Mouse (Mus musculus) forebrain, embryonic 11.5 days (tissue): ENCODE data around the gene H3f3a. TPM values are rescaled to one million over a fixed set of nuclear protein-coding genes. Genes with fewer than 3 reads are reported as not detected.

Source experiments
- ATAC-seq: fragments of 200-750 bp; cut with Nextera tagmentation; replicated peaks from 2 replicates; pipeline ENCODE4 v1.8.0; 2017; ENCODE audit warnings: moderate TSS enrichment; ENCODE audit not compliant: low FRiP score
- DNase-seq: peaks from one replicate; pipeline ENCODE4 v3.0.0-alpha.2; 2017; ENCODE audit warnings: low spot score
- H3K27ac ChIP-seq: fragments of 300-500 bp; sonication (generic); 2 replicates; pipeline ENCODE4 v1.5.1; 2014; ENCODE audit warnings: low read depth, low read length
- H3K27me3 ChIP-seq: fragments of 300-500 bp; sonication (generic); 2 replicates; pipeline ENCODE4 v1.6.1; 2014; ENCODE audit warnings: mild to moderate bottlenecking, low read length, mixed read lengths; ENCODE audit not compliant: control insufficient read depth, insufficient read depth
- H3K36me3 ChIP-seq: fragments of 300-500 bp; sonication (generic); 2 replicates; pipeline ENCODE4 v1.6.1; 2014; ENCODE audit warnings: mild to moderate bottlenecking, low read length, moderate library complexity, mixed read lengths; ENCODE audit not compliant: control insufficient read depth, insufficient read depth
- H3K4me1 ChIP-seq: fragments of 300-500 bp; sonication (generic); replicated peaks from 2 replicates; pipeline ENCODE4 v1.6.1; 2014; ENCODE audit warnings: low read length, mixed read lengths; ENCODE audit not compliant: control insufficient read depth, insufficient read depth
- H3K4me2 ChIP-seq: fragments of 300-500 bp; sonication (generic); 2 replicates; pipeline ENCODE4 v1.6.1; 2014; ENCODE audit warnings: low read depth, mild to moderate bottlenecking, low read length, moderate library complexity, mixed read lengths; ENCODE audit not compliant: severe bottlenecking
- H3K4me3 ChIP-seq: fragments of 300-500 bp; sonication (generic); 2 replicates; pipeline ENCODE4 v1.5.1; 2014; ENCODE audit warnings: low read depth, low read length
- H3K9ac ChIP-seq: fragments of 300-500 bp; sonication (generic); 2 replicates; pipeline ENCODE4 v1.6.1; 2014; ENCODE audit warnings: low read length
- H3K9me3 ChIP-seq: fragments of 300-500 bp; sonication (generic); 2 replicates; pipeline ENCODE4 v1.6.1; 2016; ENCODE audit warnings: low read length, mixed read lengths; ENCODE audit not compliant: control insufficient read depth
- WGBS: fragments of 180-500 bp; shearing (Covaris S2); extraction: QIAGEN DNeasy Blood & Tissue Kit; methylation state at CpG from one replicate; pipeline ENCODE4 v1.1.7; 2014; 5-methylcytosine and 5-hydroxymethylcytosine counted together
- polyA plus RNA-seq: library from polyadenylated mRNA; unstranded; fragments of >200 nt; fragmentation: Nextera tagmentation; extraction: Ambion mirVana; gene quantifications from 2 replicates; pipeline ENCODE4 v1.2.1, GENCODE M21; 2014

The H3f3a gene
- polyA plus RNA-seq, 1 experiment from 2014 or later, result 3,206 TPM

- H3K27ac ChIP-seq, result no peak overlapping the region
- no peak for ATAC-seq
- no peak for DNase-seq
- peaks cover 2% of the 10 kb centered on the region; the same call in 1 of the 2 replicates for H3K36me3 ChIP-seq
- H3K4me3 ChIP-seq, result no peak overlapping the region
- no peaks in the 10 kb centered on the region for H3K27me3 ChIP-seq
- 90% methylated on average over 8 of the region's 8 CpGs for WGBS
- no peaks in the 10 kb centered on the region for H3K9me3 ChIP-seq
- H3K9ac ChIP-seq, result no peak overlapping the region
- H3K4me1 ChIP-seq, result no peaks in the 10 kb centered on the region
- H3K4me2 ChIP-seq, result no peak overlapping the region
Observed at GRCm38 (mm10) chr1:180754376-180754775, 59.4 kb downstream of the H3f3a start.

GRCm38 (mm10) chr1:180752115-180752514 is 61.6 kb downstream of the H3f3a start:
- H3K36me3 ChIP-seq, result peaks cover 2% of the 10 kb centered on the region; the same call in 1 of the 2 replicates
- 94% methylated on average over 11 of the region's 11 CpGs for WGBS

More at GRCm38 (mm10) chr1:180752115-180752514, 61.6 kb downstream of the H3f3a start:
- Histone ChIP-seq H3K4me2 (no peak overlapping the region), H3K27me3 (no peaks in the 10 kb centered on the region), H3K4me1 (no peaks in the 10 kb centered on the region), H3K9me3 (no peaks in the 10 kb centered on the region), H3K9ac (no peak overlapping the region), H3K4me3 (no peak overlapping the region), H3K27ac (no peak overlapping the region)
- ATAC-seq, result no peak
- DNase-seq, result no peak

Other genes with a start within 250 kb of the H3f3a start
- 276 and 281 TPM in 2 replicates for gene Parp1, start 245.0 kb downstream of the H3f3a start, polyA plus RNA-seq
- 28.0 and 31.0 TPM in 2 replicates for gene Lin9, start 172.8 kb downstream of the H3f3a start, polyA plus RNA-seq
- gene Mixl1, start 116.9 kb downstream of the H3f3a start, polyA plus RNA-seq, result 0.11 TPM in 1 of 2 replicates, not detected in the other
- 21.6 and 22.8 TPM in 2 replicates for gene Acbd3, start 87.9 kb downstream of the H3f3a start, polyA plus RNA-seq
- 33.8 and 35.4 TPM in 2 replicates for gene Sde2, start 37.2 kb upstream of the H3f3a start, polyA plus RNA-seq
- not detected in 2 replicates for gene Lefty2, start 79.2 kb upstream of the H3f3a start, polyA plus RNA-seq
- gene Pycr2, start 90.3 kb upstream of the H3f3a start, polyA plus RNA-seq, result 111 and 121 TPM in 2 replicates
- gene Lefty1, start 121.1 kb upstream of the H3f3a start, polyA plus RNA-seq, result 0.45 and 0.51 TPM in 2 replicates
- 2.7 and 3.0 TPM in 2 replicates for gene Tmem63a, start 128.4 kb upstream of the H3f3a start, polyA plus RNA-seq
- gene Ephx1, start 207.0 kb upstream of the H3f3a start, polyA plus RNA-seq, result 0.65 and 1.1 TPM in 2 replicates
- gene 9130409I23Rik, start 237.3 kb upstream of the H3f3a start, polyA plus RNA-seq, result 0.09 TPM in 1 of 2 replicates, not detected in the other